Mouse (Mus musculus) megakaryocyte-erythroid progenitor cell, adult 5-6 weeks (primary cell): Measurements from ENCODE around the gene Olfr44. TPM values are rescaled to one million over a fixed set of nuclear protein-coding genes. Genes with fewer than 3 reads are reported as not detected.

Experiments used
- ATAC-seq: replicated peaks from 2 replicates; pipeline ENCODE4 v1.8.0; 2016; ENCODE audit warnings: mild to moderate bottlenecking, inconsistent platforms; ENCODE audit not compliant: severe bottlenecking, poor library complexity, low FRiP score, low TSS enrichment
- total RNA-seq, 2 experiments: library from RNA; stranded (forward) in 1 of 2; stranded (reverse) in 1 of 2; fragments of 200-1000, 215-1000 nt in 1 of 2; fragments of >200 nt in 1 of 2; fragmentation: Nextera tagmentation in 1 of 2; gene quantifications; 2 replicates each; pipeline ENCODE4 v1.2.3; 2014 to 2017

Gene Olfr44
- total RNA-seq (2014; fragmentation: Nextera tagmentation), result not detected in 2 replicates
- not detected in 2 replicates for total RNA-seq (2017)

DNA sequence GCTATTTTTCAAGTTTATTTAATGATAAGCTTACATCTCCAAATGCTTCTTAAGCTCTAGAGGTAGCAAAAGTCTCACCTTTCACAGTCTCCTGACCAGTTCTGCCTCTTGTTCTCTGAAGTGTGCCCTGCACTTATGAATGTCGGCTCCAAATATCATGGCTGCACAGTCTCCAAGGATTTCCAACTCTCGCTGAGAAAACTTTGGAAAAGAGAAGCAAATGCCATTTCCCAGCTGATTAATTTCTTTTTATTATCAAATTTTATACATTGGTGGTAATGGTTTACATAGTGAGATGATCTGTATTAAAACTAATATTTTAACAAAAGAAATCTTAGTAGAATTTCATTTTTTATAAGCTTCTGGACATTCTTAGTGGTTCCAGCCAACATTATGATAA is at the start of gene Olfr44:
Olfr44 (minus strand) TSS at position 101 of the 400 bp plus-strand sequence.
- no peak for ATAC-seq

GRCm38 (mm10) chr9:39523616-39524285 is 30.0 kb upstream of the Olfr44 start:
- ATAC-seq, result no peak

- no peak for ATAC-seq
Observed at GRCm38 (mm10) chr9:39518595-39518994, 24.8 kb upstream of the Olfr44 start.

DNA sequence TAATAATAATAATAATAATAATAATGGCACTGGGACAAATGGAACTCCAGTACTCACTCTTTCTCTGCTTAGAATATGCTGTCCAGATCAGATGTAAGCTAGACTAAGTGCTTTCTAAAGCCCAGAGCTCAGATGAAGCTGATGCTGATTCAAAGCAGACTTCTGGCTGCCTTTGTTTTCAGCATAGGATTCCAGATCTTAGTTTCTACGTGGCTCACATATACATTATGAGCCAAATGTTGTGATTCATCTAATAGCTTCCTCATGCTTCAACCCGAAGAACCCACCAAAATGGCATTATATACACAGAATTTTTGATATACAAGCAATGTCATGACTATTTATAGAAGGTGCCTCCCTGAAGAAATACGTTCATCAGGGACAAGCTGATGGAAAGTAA is 21.7 kb upstream of the Olfr44 start, which contains the start of gene Olfr957:
Olfr957 (minus strand) TSS at position 279 of the 400 bp plus-strand sequence.
- ATAC-seq, result no peak

GRCm38 (mm10) chr9:39509412-39509811 is 15.6 kb upstream of the Olfr44 start:
- no peak for ATAC-seq

- no peak for ATAC-seq
Observed at GRCm38 (mm10) chr9:39508998-39509397, 15.2 kb upstream of the Olfr44 start.

DNA sequence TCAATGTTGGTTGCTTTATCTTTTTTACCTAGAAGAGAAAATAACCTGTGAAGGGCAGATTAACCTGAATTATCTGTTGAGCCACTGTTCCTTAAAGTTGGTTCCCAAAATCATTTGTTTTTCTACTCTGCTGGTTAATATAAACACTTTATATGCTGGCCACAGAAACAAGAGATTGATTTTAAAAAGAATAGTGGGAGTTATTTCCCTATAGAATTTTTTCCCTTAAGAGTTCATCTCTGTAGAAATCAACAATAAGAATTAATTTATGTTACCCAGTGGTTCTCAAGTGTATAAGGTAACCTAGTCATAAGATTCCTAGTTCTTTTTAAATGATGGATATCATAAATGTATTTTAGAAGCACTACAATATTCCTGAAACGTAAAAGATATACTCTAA is 22.0 kb downstream of the Olfr44 start, which contains the start of gene Olfr955:
Olfr955 (minus strand) TSS at position 101 of the 400 bp plus-strand sequence.
- ATAC-seq, result no peak

DNA sequence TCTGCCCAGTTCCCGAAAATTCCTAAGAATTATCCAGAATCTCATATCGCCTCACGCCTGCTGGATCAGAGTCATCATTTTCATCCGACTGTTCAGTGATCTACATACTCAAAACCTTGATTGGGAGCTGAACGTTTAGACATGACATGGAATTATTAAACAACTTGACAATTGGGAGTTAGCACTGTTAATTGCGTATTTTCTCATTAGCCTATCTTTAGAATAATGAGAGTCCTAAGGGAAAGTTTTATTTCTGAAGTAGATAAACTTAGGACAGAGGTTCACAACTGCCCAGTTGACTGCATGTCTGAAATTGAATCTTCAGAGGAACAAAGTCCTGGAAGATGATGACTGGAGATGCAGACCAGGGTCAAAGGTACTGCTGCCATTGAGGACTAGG is 37.4 kb downstream of the Olfr44 start, which contains the start of gene Olfr954:
Olfr954 (plus strand) TSS at position 301 of the 400 bp plus-strand sequence.
- ATAC-seq, result no peak

Other genes starting within 250 kb of the Olfr44 start
- gene Olfr1537, start 244.0 kb downstream of the Olfr44 start, total RNA-seq (2014; fragmentation: Nextera tagmentation), result not detected in 2 replicates
- not detected in 2 replicates for gene Olfr1537, start 244.0 kb downstream of the Olfr44 start, total RNA-seq (2017)
- gene Olfr945, start 217.2 kb downstream of the Olfr44 start, total RNA-seq (2014; fragmentation: Nextera tagmentation), result not detected in 2 replicates
- not detected in 2 replicates for gene Olfr945, start 217.2 kb downstream of the Olfr44 start, total RNA-seq (2017)
- not detected in 2 replicates for gene Olfr948, start 167.9 kb downstream of the Olfr44 start, total RNA-seq (2014; fragmentation: Nextera tagmentation)
- gene Olfr948, start 167.9 kb downstream of the Olfr44 start, total RNA-seq (2017), result not detected in 2 replicates
- gene Olfr951, start 106.6 kb downstream of the Olfr44 start, total RNA-seq (2014; fragmentation: Nextera tagmentation), result not detected in 2 replicates
- gene Olfr951, start 106.6 kb downstream of the Olfr44 start, total RNA-seq (2017), result not detected in 2 replicates
- gene Olfr952, start 66.8 kb downstream of the Olfr44 start, total RNA-seq (2014; fragmentation: Nextera tagmentation), result not detected in 2 replicates
- not detected in 2 replicates for gene Olfr952, start 66.8 kb downstream of the Olfr44 start, total RNA-seq (2017)
- gene Olfr954, start 37.3 kb downstream of the Olfr44 start, total RNA-seq (2014; fragmentation: Nextera tagmentation), result not detected in 2 replicates
- not detected in 2 replicates for gene Olfr954, start 37.3 kb downstream of the Olfr44 start, total RNA-seq (2017)
- gene Olfr955, start 22.1 kb downstream of the Olfr44 start, total RNA-seq (2014; fragmentation: Nextera tagmentation), result not detected in 2 replicates
- not detected in 2 replicates for gene Olfr955, start 22.1 kb downstream of the Olfr44 start, total RNA-seq (2017)
- not detected in 2 replicates for gene Olfr957, start 21.8 kb upstream of the Olfr44 start, total RNA-seq (2014; fragmentation: Nextera tagmentation)
- gene Olfr957, start 21.8 kb upstream of the Olfr44 start, total RNA-seq (2017), result not detected in 2 replicates
- gene Olfr958, start 60.1 kb upstream of the Olfr44 start, total RNA-seq (2014; fragmentation: Nextera tagmentation), result not detected in 2 replicates
- not detected in 2 replicates for gene Olfr958, start 60.1 kb upstream of the Olfr44 start, total RNA-seq (2017)
- not detected in 2 replicates for gene Olfr959, start 81.6 kb upstream of the Olfr44 start, total RNA-seq (2014; fragmentation: Nextera tagmentation)
- gene Olfr959, start 81.6 kb upstream of the Olfr44 start, total RNA-seq (2017), result not detected in 2 replicates
- not detected in 2 replicates for gene AW551984, start 110.4 kb upstream of the Olfr44 start, total RNA-seq (2014; fragmentation: Nextera tagmentation)
- not detected in 2 replicates for gene AW551984, start 110.4 kb upstream of the Olfr44 start, total RNA-seq (2017)
- not detected in 2 replicates for gene Olfr148, start 116.7 kb upstream of the Olfr44 start, total RNA-seq (2014; fragmentation: Nextera tagmentation)
- gene Olfr148, start 116.7 kb upstream of the Olfr44 start, total RNA-seq (2017), result not detected in 2 replicates
- not detected in 2 replicates for gene Olfr960, start 127.4 kb upstream of the Olfr44 start, total RNA-seq (2014; fragmentation: Nextera tagmentation)
- gene Olfr960, start 127.4 kb upstream of the Olfr44 start, total RNA-seq (2017), result not detected in 2 replicates
- not detected in 2 replicates for gene Olfr961, start 151.1 kb upstream of the Olfr44 start, total RNA-seq (2014; fragmentation: Nextera tagmentation)
- not detected in 2 replicates for gene Olfr961, start 151.1 kb upstream of the Olfr44 start, total RNA-seq (2017)
- not detected in 2 replicates for gene Olfr963, start 173.2 kb upstream of the Olfr44 start, total RNA-seq (2014; fragmentation: Nextera tagmentation)
- not detected in 2 replicates for gene Olfr963, start 173.2 kb upstream of the Olfr44 start, total RNA-seq (2017)
- gene Olfr149, start 213.1 kb upstream of the Olfr44 start, total RNA-seq (2014; fragmentation: Nextera tagmentation), result not detected in 2 replicates
- not detected in 2 replicates for gene Olfr149, start 213.1 kb upstream of the Olfr44 start, total RNA-seq (2017)
- not detected in 2 replicates for gene Olfr965, start 217.4 kb upstream of the Olfr44 start, total RNA-seq (2014; fragmentation: Nextera tagmentation)
- not detected in 2 replicates for gene Olfr965, start 217.4 kb upstream of the Olfr44 start, total RNA-seq (2017)
- not detected in 2 replicates for gene Olfr150, start 237.0 kb upstream of the Olfr44 start, total RNA-seq (2014; fragmentation: Nextera tagmentation)
- not detected in 2 replicates for gene Olfr150, start 237.0 kb upstream of the Olfr44 start, total RNA-seq (2017)